Mouse (Mus musculus) gastrocnemius, adult 18-20 months (tissue): ENCODE data around the gene D17Wsu92e. TPM values are rescaled to one million over a fixed set of nuclear protein-coding genes. Genes with fewer than 3 reads are reported as not detected.

Experiments
- DNase-seq: peaks from one replicate; pipeline ENCODE4 v3.0.0; 2021; ENCODE audit warnings: low spot score
- total RNA-seq, 2 experiments: library from RNA; stranded (reverse); gene quantifications; 2 replicates each; pipeline ENCODE4 v1.2.3; 2021

D17Wsu92e gene
- total RNA-seq, 2 experiments from 2014 or later, result 211 to 222 TPM

- no peak for DNase-seq
Observed at GRCm38 (mm10) chr17:27751314-27752202, 68.9 kb downstream of the D17Wsu92e start.

GRCm38 (mm10) chr17:27750451-27750942, 70.0 kb downstream of the D17Wsu92e start:
- no peak for DNase-seq

- DNase-seq, result no peak
Observed at GRCm38 (mm10) chr17:27748123-27748522, 72.3 kb downstream of the D17Wsu92e start.

GRCm38 (mm10) chr17:27746446-27746845, 74.0 kb downstream of the D17Wsu92e start:
- no peak for DNase-seq

- peak; percentile 16 for DNase-seq
Observed at GRCm38 (mm10) chr17:27740961-27741360, 79.5 kb downstream of the D17Wsu92e start.

- DNase-seq, result no peak
Observed at GRCm38 (mm10) chr17:27734344-27735073, 85.9 kb downstream of the D17Wsu92e start.

- no peak for DNase-seq
Observed at GRCm38 (mm10) chr17:27732694-27733093, 87.8 kb downstream of the D17Wsu92e start.

GRCm38 (mm10) chr17:27732152-27732551, 88.3 kb downstream of the D17Wsu92e start:
- no peak for DNase-seq

GRCm38 (mm10) chr17:27728770-27729169, 91.7 kb downstream of the D17Wsu92e start, which contains the start of gene Spdef:
TSS of gene Spdef (minus strand) at chr17:27728955.
- no peak for DNase-seq

- no peak for DNase-seq
Observed at GRCm38 (mm10) chr17:27726527-27726926, 93.9 kb downstream of the D17Wsu92e start.

GRCm38 (mm10) chr17:27725412-27725811, 95.0 kb downstream of the D17Wsu92e start:
- no peak for DNase-seq

- DNase-seq, result no peak
Observed at GRCm38 (mm10) chr17:27725011-27725410, 95.4 kb downstream of the D17Wsu92e start.

- no peak for DNase-seq
Observed at GRCm38 (mm10) chr17:27724327-27724726, 96.1 kb downstream of the D17Wsu92e start.

GRCm38 (mm10) chr17:27721125-27721664, 99.3 kb downstream of the D17Wsu92e start:
- peak; percentile 19 for DNase-seq

- DNase-seq, result no peak
Observed at GRCm38 (mm10) chr17:27720326-27720725, 100.1 kb downstream of the D17Wsu92e start.

GRCm38 (mm10) chr17:27719663-27720062, 100.8 kb downstream of the D17Wsu92e start:
- DNase-seq, result no peak

- no peak for DNase-seq
Observed at GRCm38 (mm10) chr17:27718250-27718649, 102.2 kb downstream of the D17Wsu92e start.

- no peak for DNase-seq
Observed at GRCm38 (mm10) chr17:27716804-27717203, 103.6 kb downstream of the D17Wsu92e start.

- DNase-seq, result no peak
Observed at GRCm38 (mm10) chr17:27712832-27713231, 107.6 kb downstream of the D17Wsu92e start.

GRCm38 (mm10) chr17:27709650-27710049, 110.8 kb downstream of the D17Wsu92e start:
- no peak for DNase-seq

GRCm38 (mm10) chr17:27707954-27708661, 112.3 kb downstream of the D17Wsu92e start:
- DNase-seq, result peak; percentile 43
